Mouse (Mus musculus): ENCODE data around the gene Ceacam9. TPM values are rescaled to one million over a fixed set of nuclear protein-coding genes. Genes with fewer than 3 reads are reported as not detected.
A peak's percentile ranks its signal among the peaks of the same experiment; 100 is the strongest.
"Not testable (repeated sequence)": the region's sequence is repeated elsewhere in the genome, so short reads cannot be mapped to it uniquely, and the experiment has no call there.

Ceacam9 gene
- total RNA-seq (2021): not detected
- long read RNA-seq, experiment 1: 0 reads
- long read RNA-seq, experiment 2: 0 reads

GRCm38 (mm10) chr7:16721629-16722028 lies at the start of gene Ceacam9:
Ceacam9 (plus strand) TSS chr7:16721929.
- DNase-seq (ENCODE audit: low spot score): no peak

- DNase-seq (ENCODE audit: low spot score): no peak
Measured at GRCm38 (mm10) chr7:16673823-16674222, 47.9 kb upstream of the Ceacam9 start.

- not testable (repeated sequence) for DNase-seq (ENCODE audit: low spot score)
Measured at GRCm38 (mm10) chr7:16674699-16675098, 47.0 kb upstream of the Ceacam9 start.

- no peak for DNase-seq (ENCODE audit: low spot score)
Measured at GRCm38 (mm10) chr7:16675605-16676004, 46.1 kb upstream of the Ceacam9 start, which contains the start of gene Ceacam15. Ceacam15 (minus strand) TSS chr7:16675705.

- DNase-seq (ENCODE audit: low spot score): not testable (repeated sequence)
Measured at GRCm38 (mm10) chr7:16680194-16680593, 41.5 kb upstream of the Ceacam9 start.

GRCm38 (mm10) chr7:16689196-16689595 lies 32.5 kb upstream of the Ceacam9 start:
- DNase-seq (ENCODE audit: low spot score): no peak

GRCm38 (mm10) chr7:16695025-16695424 lies 26.7 kb upstream of the Ceacam9 start:
- DNase-seq (ENCODE audit: low spot score): peak; percentile 34

DNA sequence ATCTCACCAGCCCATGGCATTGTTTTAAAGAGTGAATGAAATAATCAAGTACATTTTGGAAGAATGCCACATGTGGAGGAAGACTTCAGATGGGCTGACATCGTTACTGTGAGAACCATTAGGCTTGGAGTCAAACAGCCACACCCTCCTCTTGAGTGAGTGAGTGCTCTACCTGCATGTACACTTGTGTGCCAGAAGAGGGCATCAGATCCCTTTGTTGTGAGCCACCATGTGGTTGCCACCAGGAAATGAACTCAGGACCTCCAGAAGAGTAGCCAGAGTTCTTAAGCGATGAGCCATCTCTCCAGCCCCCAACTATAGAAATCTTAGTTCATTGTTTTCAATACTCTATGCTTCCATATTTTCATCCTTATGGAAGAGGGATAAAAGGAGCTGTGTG lies 22.7 kb upstream of the Ceacam9 start:
- no peak for DNase-seq (ENCODE audit: low spot score)

DNA sequence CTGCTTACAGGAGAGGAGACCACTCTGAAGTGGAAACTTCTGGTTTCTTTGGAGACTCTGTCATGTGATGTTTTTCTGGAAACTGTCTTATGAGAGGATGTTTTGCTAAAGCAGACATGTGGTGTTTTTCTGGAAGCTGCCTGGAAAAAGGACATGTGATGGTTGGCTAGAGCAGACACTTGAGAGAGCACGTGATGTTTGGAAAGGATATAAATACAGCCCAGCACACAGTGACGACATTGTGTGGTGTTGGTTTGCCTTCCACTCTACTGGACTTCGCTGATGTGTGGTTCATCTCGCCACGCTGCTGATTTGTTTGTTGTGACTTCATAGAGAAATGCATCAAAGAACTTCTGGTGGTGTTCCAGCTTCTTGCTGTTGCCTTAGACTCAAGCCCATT lies 21.1 kb upstream of the Ceacam9 start:
- DNase-seq (ENCODE audit: low spot score): no peak

GRCm38 (mm10) chr7:16706385-16706784 lies 15.3 kb upstream of the Ceacam9 start:
- no peak for DNase-seq (ENCODE audit: low spot score)

DNA sequence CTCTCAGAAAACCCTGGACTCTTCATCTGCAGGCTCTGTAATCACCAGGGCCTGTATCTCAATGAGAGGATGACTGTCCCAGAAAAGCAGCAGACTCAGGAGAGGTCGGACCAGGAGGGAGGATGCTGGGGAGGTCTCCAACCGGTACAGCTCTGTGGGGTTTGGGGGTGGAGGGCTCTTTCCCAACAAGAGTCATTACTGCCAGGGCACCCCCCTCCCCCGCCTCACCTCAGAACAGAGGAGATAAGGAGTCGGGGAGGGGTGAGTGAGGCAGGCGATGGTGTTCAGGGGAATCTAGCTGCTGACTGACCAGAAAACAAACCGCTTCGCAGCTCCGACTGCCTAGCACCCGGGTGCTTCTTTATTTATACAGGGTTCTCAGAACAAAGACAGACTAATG lies 13.5 kb upstream of the Ceacam9 start:
- DNase-seq (ENCODE audit: low spot score): no peak

DNA sequence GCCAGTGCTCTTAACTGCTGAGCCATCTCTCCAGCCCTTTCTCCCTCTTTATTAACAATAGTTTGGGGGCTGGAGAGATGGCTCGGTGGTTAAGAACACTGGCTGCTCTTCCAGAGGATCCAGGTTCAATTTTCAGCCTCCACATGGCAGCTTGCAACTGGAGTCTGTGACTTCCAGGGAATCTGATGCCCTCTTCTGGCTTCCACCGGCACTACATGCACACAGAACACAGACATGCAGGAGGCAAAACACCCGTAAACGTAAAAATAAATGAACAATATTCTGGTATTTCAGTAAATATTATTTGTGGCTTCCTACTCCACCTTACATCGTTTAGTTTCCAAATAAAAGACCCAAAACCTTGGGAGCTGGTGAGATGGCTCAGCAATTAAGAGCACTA lies 11.1 kb upstream of the Ceacam9 start:
- no peak for DNase-seq (ENCODE audit: low spot score)

DNA sequence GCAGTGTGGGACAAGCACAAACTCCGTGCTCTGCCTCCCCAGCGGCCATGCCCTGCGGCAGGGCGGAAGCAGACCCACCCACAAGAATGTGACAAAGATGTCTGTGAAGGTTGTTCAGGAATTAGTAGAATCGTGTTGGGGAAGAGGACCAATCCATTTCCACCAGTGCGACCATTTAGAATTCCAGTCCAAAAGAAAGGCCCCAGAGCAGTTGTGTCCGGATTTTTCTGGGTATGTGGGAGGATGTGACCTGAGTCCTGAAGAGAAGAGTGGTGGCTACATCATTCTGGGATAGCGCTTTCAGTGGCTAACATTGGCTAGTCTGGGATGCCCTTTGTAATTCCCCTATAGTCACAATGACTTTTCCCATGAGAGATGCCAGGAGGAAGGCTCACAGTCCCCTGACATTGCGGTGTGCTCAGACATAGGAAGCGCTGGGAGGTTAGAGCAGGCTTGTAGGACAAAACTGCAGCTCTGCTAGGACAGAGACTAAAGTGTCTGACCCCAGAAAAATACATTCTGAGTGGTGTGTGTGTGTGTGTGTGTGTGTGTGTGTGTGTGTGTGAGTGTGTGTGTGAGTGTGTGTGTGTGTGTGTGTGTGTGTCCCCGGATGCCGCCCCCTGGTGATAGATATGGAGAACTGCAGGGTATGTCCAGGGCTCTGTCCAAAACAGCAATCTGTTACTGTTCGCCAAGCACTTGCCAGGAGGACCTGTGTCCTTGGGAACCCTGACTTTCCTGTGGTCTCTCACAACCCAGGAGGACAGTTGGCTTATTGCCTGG lies 8.9 kb upstream of the Ceacam9 start:
- DNase-seq (ENCODE audit: low spot score): no peak

DNA sequence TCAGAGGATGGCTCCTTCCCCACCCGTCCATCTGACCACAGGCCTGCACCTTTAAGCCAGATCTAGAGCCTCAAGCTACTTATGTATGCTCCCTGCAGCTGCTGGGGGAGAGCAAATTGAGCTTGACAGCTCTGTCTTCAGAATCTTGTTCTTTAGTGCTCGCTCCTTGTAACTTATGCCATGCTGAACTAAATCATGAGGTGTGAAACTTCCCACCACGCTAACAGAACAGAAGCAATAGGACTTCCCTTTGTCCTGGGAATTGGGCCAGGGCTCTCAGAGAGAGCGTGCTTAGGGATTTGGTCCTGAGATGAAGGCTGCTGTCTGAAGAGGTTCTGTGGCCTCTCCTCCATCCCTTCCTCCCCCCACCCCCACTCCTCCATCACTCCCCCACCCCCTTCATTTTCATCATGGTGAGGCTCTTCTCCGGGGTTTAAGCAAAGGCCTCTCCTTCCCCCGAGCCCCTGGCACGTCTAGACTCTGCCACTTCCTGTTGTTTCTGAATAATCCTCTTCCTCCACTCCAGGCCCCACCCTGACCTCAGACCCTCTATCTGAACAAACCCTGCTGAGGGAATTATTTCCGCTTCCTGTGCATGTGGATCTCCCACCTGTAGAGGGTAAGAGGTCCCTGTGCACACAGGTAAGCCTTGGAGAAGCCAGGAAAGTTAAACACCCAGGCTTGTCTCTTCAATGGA lies 5.1 kb upstream of the Ceacam9 start:
- DNase-seq (ENCODE audit: low spot score): not testable (repeated sequence)

DNA sequence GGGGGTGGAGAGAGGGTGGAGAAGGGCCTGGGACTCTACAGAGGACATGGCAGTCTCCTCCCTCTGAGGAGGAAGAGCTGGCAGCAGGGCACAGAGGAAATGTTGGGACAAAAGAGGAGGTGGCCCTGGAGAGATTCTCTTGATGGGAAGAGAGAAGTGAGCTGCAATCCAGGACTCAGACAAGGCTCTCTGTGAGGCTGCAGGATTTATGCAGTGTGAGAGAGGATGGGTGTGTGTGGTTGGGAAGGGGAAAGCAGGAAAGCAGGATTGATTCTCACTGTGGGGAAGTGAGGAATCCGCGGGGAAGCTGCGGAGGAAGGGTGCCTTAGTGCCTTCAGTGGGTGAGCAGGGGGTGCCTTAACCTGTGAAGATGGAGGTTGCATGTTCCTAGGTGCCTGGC lies 761 bp downstream of the Ceacam9 start:
- not testable (repeated sequence) for DNase-seq (ENCODE audit: low spot score)

GRCm38 (mm10) chr7:16728596-16729348 lies 7.0 kb downstream of the Ceacam9 start:
- DNase-seq (ENCODE audit: low spot score): peak; percentile 70

DNA sequence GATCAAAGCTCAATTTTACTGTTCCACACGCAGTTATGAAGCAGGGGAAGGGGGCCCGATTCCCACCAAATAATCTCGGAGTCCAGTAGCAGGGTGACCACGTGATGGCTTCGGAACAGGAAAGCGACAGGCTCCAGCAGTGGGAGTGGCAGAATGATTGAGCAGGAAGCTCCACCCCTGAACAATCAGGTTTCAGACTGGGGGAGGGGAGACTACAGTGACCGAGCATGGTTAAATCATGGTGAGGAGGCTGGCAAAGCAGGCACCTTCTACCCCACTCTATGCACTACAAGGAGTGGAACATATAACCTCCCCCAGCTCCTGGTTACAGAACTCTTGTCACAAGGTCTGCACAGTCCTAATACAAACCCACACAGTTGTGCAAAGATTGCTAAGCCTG lies 7.8 kb downstream of the Ceacam9 start:
- not testable (repeated sequence) for DNase-seq (ENCODE audit: low spot score)

GRCm38 (mm10) chr7:16730791-16731190 lies 9.1 kb downstream of the Ceacam9 start:
- no peak for DNase-seq (ENCODE audit: low spot score)

GRCm38 (mm10) chr7:16731893-16732422 lies 10.2 kb downstream of the Ceacam9 start:
- DNase-seq (ENCODE audit: low spot score): no peak

GRCm38 (mm10) chr7:16737606-16738072 lies 15.9 kb downstream of the Ceacam9 start:
- DNase-seq (ENCODE audit: low spot score): no peak

DNA sequence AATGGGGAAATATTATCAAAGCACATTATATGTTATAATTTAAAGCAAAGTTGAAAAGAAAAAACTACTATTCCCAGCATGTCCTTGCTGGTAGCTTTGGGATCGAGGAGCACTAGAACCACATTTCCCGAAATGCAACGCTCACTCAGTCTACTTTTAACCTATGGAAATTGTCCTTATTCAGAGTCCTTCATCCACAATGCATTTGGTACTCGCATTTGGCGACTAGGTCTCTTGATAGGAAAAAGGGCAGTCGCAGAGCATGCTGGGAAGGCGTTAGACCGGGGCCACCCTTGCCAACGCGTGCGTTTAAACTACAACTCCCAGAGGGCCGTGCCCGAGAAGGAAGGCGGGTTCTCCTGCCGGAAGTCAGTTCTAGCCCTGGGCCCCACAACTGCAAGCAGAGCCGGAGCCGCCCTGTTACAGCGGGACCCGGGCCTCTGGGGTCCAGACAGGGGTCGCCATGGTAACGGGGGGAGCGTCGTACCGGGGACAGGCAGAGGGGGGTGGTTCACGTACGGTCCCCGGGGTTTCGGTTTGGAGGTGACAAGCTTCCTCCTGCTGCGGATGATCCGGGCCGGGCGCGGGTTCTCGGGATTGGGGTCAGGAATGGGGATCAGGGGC lies 16.5 kb downstream of the Ceacam9 start, which contains the start of gene Ap2s1:
Gene Ap2s1, plus strand, starts transcription at position 338 of the 624 bp plus-strand sequence.
- peak; percentile 97 for DNase-seq (ENCODE audit: low spot score)
